Mouse (Mus musculus): ENCODE data around the gene Prkd1.

DNA sequence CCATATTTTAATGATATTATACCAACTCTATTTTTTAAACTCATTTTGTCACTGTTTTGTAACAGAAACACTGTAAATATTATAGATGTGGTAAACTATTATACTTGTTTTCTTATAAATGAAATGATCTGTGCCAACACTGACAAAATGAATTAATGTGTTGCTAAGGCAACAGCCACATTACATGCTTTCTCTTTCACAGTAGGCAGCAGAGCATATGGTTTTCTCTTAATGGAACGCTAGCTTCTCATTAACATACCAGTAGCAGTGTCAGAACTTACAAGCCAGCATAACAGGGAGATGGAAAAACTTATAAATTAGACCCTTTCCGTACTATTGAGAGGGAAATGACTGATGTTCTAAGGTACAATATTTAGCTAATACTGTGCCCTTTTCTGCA is 353.3 kb downstream of the Prkd1 start:
- TF ChIP-seq EP300 (IDR thresholded peaks at IDR 0.05; ENCODE audit: insufficient read depth, low read depth, low read length) (no peak), CTCF (IDR thresholded peaks at IDR 0.05) (no peak)

Measured in heart, adult 2 months (tissue).